Mouse (Mus musculus): ENCODE measurements around the gene Sart3.
A peak's percentile ranks its signal among the peaks of the same experiment; 100 is the strongest.

Sart3 gene

DNA sequence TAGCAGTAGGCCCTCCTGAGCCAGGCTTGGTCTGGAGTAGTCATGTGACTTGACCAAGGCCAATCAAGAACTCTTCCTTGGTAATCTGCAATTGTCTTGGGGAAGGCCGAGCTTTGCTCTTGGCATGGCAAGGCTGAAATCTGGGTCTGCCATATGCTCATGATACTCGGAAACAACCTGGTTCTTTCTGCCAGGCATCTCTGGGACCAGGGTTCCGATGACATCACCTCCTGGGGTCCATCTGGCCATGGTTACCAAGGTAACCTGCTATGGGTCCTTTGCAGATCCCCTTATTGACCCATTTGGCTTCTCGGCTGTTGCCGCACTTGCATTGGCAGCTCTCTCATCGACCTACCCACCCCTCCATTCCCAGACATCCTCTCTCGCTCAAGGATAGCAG, 44.3 kb downstream of the Sart3 start:
- no peak for DNase-seq (ENCODE audit: low read depth in 2 of 2, low spot score in 2 of 2)

DNA sequence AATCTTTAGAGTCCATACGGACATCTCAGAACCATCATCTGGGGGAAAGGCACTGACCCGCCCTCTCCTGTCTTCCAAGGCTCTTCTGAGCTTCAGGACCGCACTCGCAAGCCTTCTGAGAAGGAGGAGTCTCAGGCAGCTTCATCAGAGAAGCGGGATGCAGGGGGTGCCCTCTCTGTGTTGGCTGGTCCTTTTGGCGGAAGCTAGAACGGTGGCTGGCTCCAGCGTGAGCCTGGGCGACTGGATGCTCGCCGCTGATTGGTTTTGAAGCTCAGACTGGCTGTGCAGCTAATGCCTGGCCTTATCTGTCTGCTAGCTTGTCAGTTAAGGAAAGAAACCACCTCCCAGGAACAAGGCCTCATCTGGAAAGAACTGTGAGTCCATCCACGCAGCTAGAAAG, 45.1 kb downstream of the Sart3 start:
- no peak for DNase-seq (ENCODE audit: low read depth in 2 of 2, low spot score in 2 of 2)

DNA sequence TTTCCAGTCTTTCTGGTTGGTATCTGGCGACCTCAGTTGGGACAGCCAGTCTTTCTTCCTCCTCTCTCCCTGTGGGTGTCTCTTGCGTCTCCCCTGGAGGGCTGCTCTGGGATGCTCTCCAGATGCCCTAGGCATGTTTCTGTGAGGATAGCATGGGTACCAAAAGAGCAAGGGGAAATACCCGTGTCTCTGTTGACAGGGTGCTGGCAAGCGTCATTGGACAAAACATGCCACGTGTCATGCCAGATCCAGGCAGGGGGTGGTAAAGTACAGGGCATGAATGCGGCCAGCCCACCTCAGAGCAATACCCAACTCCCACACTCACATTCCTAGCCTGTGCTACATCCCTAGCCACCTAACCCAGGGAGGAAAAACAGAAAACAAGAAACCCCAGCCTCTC, 45.7 kb downstream of the Sart3 start:
- no peak for DNase-seq (ENCODE audit: low read depth in 2 of 2, low spot score in 2 of 2)

DNA sequence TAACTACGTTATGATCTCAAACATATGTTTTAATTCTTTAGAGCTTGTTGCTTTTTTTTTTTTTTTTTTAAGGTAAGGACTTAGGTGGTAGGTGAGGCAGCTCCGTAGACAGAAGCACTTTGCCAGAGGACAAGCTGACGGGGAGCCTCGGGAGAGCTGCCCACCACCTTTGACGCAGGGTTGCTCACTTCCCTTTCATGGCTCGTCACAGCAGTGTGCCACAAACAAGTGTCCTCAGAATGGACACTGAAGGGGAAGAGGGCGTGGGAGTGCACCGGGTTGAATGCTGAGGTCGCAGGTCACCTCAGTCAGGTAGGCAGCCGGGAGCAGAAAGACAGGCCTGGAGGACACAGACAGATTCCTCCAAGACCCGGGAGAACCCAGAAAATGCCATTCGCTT, 46.9 kb downstream of the Sart3 start:
- no peak for DNase-seq (ENCODE audit: low read depth in 2 of 2, low spot score in 2 of 2)

DNA sequence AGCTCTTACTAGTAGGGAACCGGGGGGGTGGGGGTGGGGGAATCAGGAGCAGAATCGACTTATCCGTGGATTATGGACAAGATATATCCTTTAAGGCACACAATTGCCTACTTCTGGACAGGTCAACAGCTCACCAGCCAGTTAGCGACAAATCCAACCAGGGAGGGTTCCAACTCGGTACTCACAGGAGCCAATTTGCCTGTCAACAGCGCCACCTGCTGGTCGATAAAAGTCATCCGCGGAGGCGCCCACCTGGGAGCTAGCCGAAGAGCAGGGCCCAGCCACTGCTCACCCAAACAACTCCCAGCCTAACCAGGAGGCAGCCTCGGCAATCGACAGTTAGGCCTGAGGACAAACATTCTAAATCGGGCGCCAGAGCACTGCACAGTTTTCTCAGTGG, 47.9 kb downstream of the Sart3 start, which contains the start of gene 1700069L16Rik:
1700069L16Rik (minus strand) TSS at position 327 of the 400 bp plus-strand sequence.
- DNase-seq (ENCODE audit: low read depth in 2 of 2, low spot score in 2 of 2), result peak; percentile 68 to 70

DNA sequence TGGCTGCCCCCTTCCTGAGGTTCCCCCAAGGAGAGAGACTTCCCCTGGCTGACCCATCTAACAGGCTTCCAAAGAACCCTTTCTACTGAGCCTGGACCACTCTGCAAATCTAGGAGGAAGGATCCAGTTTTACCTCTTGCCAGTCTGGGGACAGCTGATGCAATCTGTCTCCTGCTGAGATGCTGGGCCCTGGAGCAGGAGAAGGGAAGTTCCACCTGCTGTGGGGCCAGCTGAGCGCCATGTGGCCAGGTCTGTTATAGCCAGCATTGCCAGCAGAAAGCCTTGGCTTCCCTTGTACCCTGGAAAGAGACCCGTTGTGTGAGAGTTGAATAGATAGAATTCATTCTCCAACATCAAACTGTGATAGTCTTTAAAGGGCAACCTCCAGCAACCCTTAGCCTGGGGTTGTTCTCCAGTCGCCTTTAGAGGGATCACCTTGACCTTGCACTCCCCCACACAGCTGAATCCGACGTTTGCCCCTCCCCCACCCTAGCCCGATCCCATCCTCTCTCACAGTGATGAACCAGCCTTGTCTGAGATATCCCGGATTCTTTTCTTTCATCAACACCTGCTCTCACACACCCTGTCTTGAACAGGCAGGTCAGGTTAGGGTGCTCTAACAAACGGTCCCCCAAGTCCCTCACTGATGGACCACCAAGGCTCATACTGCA, 48.6 kb downstream of the Sart3 start:
- DNase-seq (ENCODE audit: low read depth in 2 of 2, low spot score in 2 of 2), result no peak

DNA sequence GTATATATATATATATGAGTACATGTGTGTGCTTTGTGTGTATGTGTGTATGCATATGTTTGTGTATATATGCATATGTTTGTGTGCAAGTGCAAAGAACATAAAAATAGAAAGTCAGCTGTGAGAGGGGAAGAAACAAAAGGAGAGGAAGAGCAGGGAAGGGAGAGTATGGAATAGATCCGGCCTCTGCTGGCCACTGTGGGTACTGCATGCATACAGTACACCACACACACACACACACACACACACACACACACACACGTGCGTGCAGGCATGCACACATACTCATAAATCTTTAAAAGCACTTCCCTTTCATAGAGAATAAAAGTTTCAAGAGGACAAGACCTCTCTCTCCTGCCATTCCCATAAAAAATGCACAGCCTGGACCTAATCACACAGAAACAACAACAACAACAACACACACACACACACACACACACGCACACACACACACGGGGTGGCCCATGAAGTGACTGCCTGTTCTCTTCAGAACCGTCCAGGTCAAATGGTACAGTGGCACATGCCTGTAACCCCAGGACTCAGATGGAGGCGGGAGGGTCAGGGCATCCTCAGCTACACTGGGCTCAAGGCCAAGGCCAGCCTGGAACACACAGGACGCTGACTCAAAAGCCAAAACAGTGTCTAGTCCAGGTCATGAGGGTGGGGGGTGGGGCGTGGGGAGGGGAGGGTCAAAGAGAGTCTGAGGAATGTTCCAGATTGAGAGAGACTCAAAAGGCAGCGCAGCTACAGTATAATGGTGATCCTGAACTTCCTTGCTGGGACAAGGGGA, 49.9 kb downstream of the Sart3 start:
- DNase-seq (ENCODE audit: low read depth in 2 of 2, low spot score in 2 of 2), result no peak

DNA sequence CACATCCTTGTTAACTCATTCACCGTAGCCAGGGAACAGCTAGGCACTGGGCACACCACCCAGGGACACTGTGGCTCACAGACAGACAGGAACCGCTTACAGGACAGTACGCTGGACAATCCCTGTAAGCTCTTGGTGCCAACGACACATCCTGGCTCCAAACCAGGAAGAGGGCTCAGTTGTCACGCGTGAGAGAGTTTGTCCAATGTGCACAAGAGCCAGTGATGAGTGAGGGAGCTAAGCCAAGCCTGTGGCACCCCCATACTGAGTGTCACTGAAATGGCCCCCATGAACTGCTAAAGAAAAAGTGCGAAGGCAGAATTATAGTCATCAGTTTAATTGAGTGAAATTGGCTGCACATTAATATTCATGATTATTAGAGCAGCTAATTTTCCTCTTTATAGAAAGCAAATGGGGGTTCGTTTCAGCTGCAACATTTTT, 53.1 kb downstream of the Sart3 start:
- no peak for DNase-seq (ENCODE audit: low read depth in 2 of 2, low spot score in 2 of 2)

DNA sequence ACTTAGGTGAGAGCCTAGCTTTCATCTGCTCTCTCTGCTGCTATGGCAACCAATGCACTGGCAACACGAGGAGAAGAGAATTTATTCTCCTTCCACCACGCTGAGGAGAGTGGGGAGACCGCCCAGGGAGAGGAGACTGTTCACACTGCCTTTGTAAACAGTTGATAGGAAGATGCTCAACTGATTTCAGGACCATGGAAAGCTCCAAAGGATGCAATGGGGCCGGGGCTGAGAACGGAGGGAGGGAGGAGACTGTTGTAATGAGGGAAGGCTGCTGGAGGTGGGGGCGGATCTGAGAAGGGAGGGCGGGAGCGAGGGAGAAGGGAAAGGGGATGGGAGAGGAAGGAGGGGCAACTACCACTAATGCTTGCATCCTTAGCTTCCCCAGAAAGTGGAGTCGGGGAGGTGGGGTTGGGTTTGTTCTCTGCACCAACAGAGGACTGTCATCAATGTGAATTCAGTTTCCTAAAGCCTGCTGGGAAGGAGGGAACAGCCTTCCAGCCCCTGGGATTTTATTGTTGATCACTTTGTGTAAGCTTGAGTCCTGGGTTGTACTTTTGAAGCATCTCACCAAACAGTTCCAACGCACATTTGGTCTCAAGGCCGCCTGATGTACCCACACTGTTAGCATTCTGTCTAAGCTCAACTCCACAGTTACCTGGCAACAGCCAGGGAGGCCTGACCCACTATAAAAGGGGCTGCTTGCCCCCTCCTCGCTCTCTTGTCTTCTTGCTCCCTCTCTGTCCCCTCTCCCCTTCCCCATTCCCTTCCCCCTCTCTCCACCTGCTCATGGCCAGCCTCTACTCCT, 55.5 kb downstream of the Sart3 start:
- no peak for DNase-seq (ENCODE audit: low read depth in 2 of 2, low spot score in 2 of 2)

DNA sequence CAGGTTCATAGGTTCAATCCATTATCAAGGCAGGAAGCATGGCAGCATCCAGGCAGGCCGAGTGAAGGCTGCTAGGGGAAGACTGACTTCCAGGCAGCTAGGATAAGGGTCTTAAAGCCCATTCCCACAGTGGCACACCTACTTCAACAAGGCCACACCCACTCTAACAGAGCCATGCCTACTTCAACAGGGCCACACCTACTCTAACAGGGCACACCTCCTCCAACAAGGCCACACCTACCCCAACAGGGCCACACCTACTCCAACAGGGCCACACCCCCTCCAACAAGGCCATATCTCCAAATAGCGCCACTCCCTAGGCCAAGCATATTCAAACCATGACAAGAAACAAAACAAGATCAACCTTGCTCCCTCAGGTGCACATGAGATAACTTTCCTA, 59.4 kb downstream of the Sart3 start:
- DNase-seq (ENCODE audit: low read depth in 2 of 2, low spot score in 2 of 2), result no peak

DNA sequence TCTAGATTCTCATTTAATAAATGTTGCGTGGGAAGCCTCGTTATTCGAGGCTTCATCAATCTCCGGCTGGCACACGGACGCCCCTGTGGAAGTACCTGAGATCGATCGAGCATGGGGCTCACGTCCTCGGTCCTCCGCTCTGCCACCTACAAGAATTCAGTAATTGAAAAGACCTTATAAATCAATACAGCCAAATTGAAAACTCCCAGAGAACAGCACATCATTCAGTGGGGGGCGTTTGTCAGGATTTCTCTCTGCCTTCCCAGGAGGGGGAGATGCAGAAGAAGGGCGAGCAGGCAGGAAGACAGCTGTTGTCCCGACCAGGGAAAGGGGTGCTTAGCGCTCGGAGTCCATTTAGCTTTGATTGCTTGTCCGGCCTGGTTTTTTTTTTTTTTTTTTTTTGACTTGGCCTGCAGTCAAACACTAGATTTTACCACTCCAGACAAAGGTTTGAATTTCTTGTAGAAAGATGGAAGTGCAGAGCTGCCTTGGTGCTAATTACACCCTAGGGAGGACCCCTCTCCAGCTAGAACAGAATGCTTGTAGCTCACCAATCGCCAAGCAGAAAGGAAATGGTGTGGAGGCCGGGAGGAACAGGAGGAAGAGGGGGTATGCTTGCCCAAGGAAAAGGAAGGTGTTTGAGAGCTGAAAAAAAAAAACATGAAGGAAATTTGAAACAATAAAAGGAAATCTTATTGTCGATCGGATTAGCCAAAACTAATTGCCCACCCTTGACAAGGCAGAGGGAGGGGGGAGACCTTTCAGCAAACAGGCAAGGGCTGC, 68.3 kb downstream of the Sart3 start:
- no peak for DNase-seq (ENCODE audit: low read depth in 2 of 2, low spot score in 2 of 2)

DNA sequence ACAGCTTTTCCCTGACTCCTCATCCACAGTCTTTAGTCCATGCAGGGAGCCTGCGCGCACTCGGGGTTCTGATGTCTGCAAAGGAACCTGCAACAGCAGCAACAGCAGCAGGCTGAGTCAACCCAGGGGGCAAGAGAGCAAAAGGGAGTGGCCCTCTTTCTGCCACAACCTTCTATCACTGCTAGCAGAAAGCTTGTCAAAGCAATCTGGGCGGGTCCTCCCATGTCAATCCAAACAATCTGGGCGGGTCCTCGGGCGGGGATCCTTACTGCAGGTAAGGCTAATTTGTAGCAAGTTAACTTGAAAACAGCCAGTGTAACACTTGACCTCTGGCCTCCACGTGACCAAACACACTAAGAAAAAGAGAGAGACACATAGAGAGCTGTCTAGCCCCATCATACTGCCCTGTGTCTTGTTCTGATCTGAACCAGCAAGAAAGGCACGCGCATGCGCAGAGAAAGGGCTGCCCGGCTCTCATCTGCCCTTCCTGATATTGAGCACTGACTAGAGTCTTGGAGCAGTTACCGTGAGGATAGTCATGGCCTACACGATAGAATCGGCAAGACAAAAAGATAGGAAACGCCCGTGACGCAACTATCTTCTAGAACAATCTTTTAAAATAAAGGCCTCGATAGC, 71.8 kb downstream of the Sart3 start:
- DNase-seq (ENCODE audit: low read depth in 2 of 2, low spot score in 2 of 2), result no peak

DNA sequence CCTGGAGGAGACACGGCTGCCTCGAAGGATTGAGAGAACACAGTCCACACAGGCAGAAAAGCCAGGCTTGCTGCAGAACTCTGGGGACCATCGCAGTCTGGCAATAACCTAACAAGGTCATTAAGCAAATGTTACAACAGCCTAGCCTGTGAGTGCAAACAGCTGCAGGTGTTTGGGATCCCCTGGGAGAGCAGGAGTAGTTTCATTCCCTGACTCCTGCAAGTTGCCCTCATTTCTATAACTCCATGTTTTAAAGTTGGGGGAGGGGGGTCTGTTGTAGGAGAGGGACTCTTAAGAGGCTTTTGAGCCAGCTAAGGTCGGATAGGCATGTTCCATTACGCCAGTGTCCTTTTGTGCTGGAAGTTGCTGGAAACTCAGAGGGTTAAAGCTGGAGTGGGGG, 77.9 kb downstream of the Sart3 start:
- no peak for DNase-seq (ENCODE audit: low read depth in 2 of 2, low spot score in 2 of 2)

DNA sequence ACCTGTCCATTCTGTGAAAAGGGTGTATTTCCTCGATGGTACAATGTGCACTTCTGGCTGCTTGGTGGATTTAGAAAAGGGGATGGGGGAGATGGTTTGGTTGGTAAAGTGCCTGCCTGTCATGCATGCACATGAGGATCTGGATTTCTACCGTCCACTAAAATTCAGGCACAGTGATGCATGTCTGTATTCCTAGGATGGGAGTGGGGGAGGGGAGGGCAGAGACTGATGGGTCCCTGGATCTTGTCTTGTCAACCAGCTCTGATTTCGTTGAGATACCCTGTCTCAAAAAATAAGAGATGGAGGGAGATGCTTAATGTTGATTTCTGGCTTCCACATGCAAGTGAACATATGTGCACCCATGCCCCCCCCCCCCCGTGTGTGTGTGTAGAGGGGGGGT, 78.3 kb downstream of the Sart3 start:
- DNase-seq (ENCODE audit: low read depth in 2 of 2, low spot score in 2 of 2), result no peak

DNA sequence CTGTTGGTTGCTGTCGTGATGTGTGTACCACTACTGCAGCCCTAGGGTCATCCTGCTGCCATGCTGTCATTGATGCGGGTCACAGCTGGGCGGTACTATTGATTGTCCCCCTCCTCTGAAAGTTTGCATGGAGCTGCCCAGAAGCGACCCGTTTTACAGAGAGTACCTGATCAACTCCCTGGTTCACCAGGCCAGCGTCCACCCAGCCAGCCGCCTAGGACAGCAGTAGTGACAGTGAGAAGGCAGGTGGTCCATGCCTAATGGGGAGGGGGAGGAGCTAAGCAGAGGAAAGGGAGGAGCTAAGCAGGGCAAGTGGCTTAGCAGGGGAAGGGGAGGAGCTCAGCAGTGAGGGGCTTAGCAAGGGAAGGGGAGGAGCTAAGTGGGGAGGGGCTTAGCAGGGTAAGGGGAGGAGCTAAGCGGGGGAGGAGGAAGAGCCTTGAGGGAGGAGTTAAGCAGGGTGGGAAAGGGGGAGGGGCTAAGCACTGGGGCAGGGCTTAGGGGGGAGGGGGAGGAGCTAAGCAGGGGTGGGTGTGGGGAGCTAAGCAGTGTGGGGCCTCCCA, 79.0 kb downstream of the Sart3 start:
- DNase-seq (ENCODE audit: low read depth in 2 of 2, low spot score in 2 of 2), result no peak
